Mouse (Mus musculus) CH12.LX (cell line): ENCODE results near the gene Sppl2b. TPM values are rescaled to one million over a fixed set of nuclear protein-coding genes. Genes with fewer than 3 reads are reported as not detected.

ENCODE experiments used
- DNase-seq: peaks from one replicate; pipeline ENCODE4 v3.0.0-alpha.2; 2013; ENCODE audit errors: extremely low read depth
- H3K27ac ChIP-seq: 2 replicates; pipeline ENCODE4 v1.5.1; 2012; ENCODE audit warnings: low read depth, mild to moderate bottlenecking, control low read depth, moderate library complexity; ENCODE audit not compliant: insufficient read depth
- H3K27me3 ChIP-seq: replicated peaks from 2 replicates; pipeline ENCODE3; 2012; ENCODE audit warnings: inconsistent platforms
- H3K36me3 ChIP-seq, 2 experiments: replicated peaks in 1 of 2; 2 replicates each; pipeline versions ENCODE3 to v1.6.1; 2012; ENCODE audit warnings: inconsistent platforms in 1 of 2, low read length in 1 of 2, mild to moderate bottlenecking in 1 of 2, mixed read lengths in 1 of 2, moderate library complexity in 1 of 2; ENCODE audit not compliant: control insufficient read depth in 1 of 2, insufficient read depth in 1 of 2
- H3K4me1 ChIP-seq, 2 experiments: 2 replicates each; pipeline ENCODE4 v1.6.1; 2012; ENCODE audit warnings: inconsistent platforms in 1 of 2, moderate library complexity in 1 of 2; ENCODE audit not compliant: insufficient read depth in 2 of 2, control insufficient read depth in 1 of 2
- H3K4me2 ChIP-seq: 2 replicates; pipeline ENCODE4 v1.6.1; 2012; ENCODE audit warnings: low read depth, mild to moderate bottlenecking, control low read depth; ENCODE audit not compliant: poor library complexity, insufficient read depth, severe bottlenecking
- H3K4me3 ChIP-seq, 3 experiments: fragments of 150-350 bp in 1 of 3; sonication (generic) in 1 of 3; replicated peaks in 1 of 3; 2 replicates each; pipeline versions ENCODE3 to v1.5.1; 2011 to 2012; ENCODE audit warnings: low read depth in 2 of 3, low read length in 2 of 3, mild to moderate bottlenecking in 2 of 3, moderate library complexity in 2 of 3, control low read depth in 1 of 3, improper control_type of control experiment in 1 of 3, inconsistent platforms in 1 of 3, mixed read lengths in 1 of 3; ENCODE audit not compliant: poor library complexity in 1 of 3
- H3K79me2 ChIP-seq: replicated peaks from 2 replicates; pipeline ENCODE4 v1.6.1; 2012; ENCODE audit warnings: mild to moderate bottlenecking, moderate library complexity; ENCODE audit not compliant: control insufficient read depth, poor library complexity, insufficient read depth, severe bottlenecking; ENCODE audit errors: extremely low read depth
- H3K9ac ChIP-seq: 2 replicates; pipeline ENCODE4 v1.6.1; 2012; ENCODE audit warnings: low read depth, mild to moderate bottlenecking, control low read depth, moderate library complexity; ENCODE audit not compliant: insufficient read depth
- H3K9me3 ChIP-seq: replicated peaks from 2 replicates; pipeline ENCODE3; 2012; ENCODE audit warnings: low read length, inconsistent platforms, mixed read lengths
- BHLHE40 ChIP-seq: IDR thresholded peaks from 2 replicates; pipeline ENCODE4 v1.6.1; 2011; ENCODE audit warnings: mild to moderate bottlenecking, low read depth, low read length, improper control_type of control experiment
- CHD1 ChIP-seq: IDR thresholded peaks from 2 replicates; pipeline ENCODE4 v1.6.1; 2012; ENCODE audit warnings: low read depth, low read length, improper control_type of control experiment, inconsistent platforms
- CTCF ChIP-seq, 2 experiments: IDR thresholded peaks in 1 of 2; conservative IDR thresholded peaks in 1 of 2; 2 replicates each; pipeline ENCODE4 v1.5.1; 2011 to 2012; ENCODE audit warnings: low read depth in 2 of 2, low read length in 2 of 2, improper control_type of control experiment in 1 of 2, inconsistent platforms in 1 of 2, mild to moderate bottlenecking in 1 of 2, moderate library complexity in 1 of 2
- E2F4 ChIP-seq: IDR thresholded peaks from 2 replicates; pipeline ENCODE4 v1.6.1; 2011; ENCODE audit warnings: low read depth, low read length, improper control_type of control experiment; ENCODE audit not compliant: insufficient replicate concordance
- ETS1 ChIP-seq: conservative IDR thresholded peaks from 2 replicates; pipeline ENCODE4 v1.6.1; 2012; ENCODE audit warnings: low read depth, mild to moderate bottlenecking, inconsistent platforms, low read length, improper control_type of control experiment, moderate library complexity
- GABPA ChIP-seq: IDR thresholded peaks from 2 replicates; pipeline ENCODE4 v1.6.1; 2012; ENCODE audit warnings: low read depth, low read length, improper control_type of control experiment, inconsistent platforms; ENCODE audit not compliant: insufficient replicate concordance
- IRF4 ChIP-seq: IDR thresholded peaks from 2 replicates; pipeline ENCODE4 v1.6.1; 2014; ENCODE audit warnings: low read depth, mild to moderate bottlenecking, inconsistent platforms, low read length, improper control_type of control experiment
- JUN ChIP-seq: IDR thresholded peaks from 2 replicates; pipeline ENCODE4 v1.6.1; 2011; ENCODE audit warnings: low read depth, mild to moderate bottlenecking, low read length, improper control_type of control experiment, moderate library complexity; ENCODE audit not compliant: insufficient read depth
- JUND ChIP-seq: conservative IDR thresholded peaks from 2 replicates; pipeline ENCODE4 v1.6.1; 2011; ENCODE audit warnings: low read depth, low read length, improper control_type of control experiment
- KAT2A ChIP-seq: IDR thresholded peaks from 2 replicates; pipeline ENCODE4 v1.6.1; 2012; ENCODE audit warnings: low read length, improper control_type of control experiment, inconsistent platforms; ENCODE audit not compliant: insufficient replicate concordance
- MEF2A ChIP-seq: IDR thresholded peaks from 2 replicates; pipeline ENCODE4 v1.6.1; 2014; ENCODE audit warnings: low read depth, mild to moderate bottlenecking, inconsistent platforms, low read length, improper control_type of control experiment, borderline replicate concordance
- MXI1 ChIP-seq: IDR thresholded peaks from 2 replicates; pipeline ENCODE4 v1.6.1; 2011; ENCODE audit warnings: mild to moderate bottlenecking, low read depth, low read length, improper control_type of control experiment
- NRF1 ChIP-seq: IDR thresholded peaks from 2 replicates; pipeline ENCODE4 v1.6.1; 2014; ENCODE audit warnings: low read depth, mild to moderate bottlenecking, inconsistent platforms, low read length, improper control_type of control experiment, moderate library complexity
- PAX5 ChIP-seq: IDR thresholded peaks from 2 replicates; pipeline ENCODE4 v1.6.1; 2012; ENCODE audit warnings: low read length, inconsistent platforms, mixed read lengths
- POLR2A ChIP-seq: IDR thresholded peaks from 2 replicates; pipeline ENCODE4 v1.6.1; 2011; ENCODE audit warnings: low read depth, mild to moderate bottlenecking, improper control_type of control experiment, low read length
- POLR2AphosphoS2 ChIP-seq: IDR thresholded peaks from 2 replicates; pipeline ENCODE4 v1.6.1; 2011; ENCODE audit warnings: low read depth, low read length, improper control_type of control experiment
- RAD21 ChIP-seq: IDR thresholded peaks from 2 replicates; pipeline ENCODE4 v1.6.1; 2011; ENCODE audit warnings: low read depth, mild to moderate bottlenecking, low read length, improper control_type of control experiment, moderate library complexity
- RCOR1 ChIP-seq: conservative IDR thresholded peaks from 2 replicates; pipeline ENCODE4 v1.6.1; 2012; ENCODE audit warnings: low read depth, mild to moderate bottlenecking, inconsistent platforms, low read length, improper control_type of control experiment
- TBP ChIP-seq: conservative IDR thresholded peaks from 2 replicates; pipeline ENCODE4 v1.6.1; 2011; ENCODE audit warnings: low read depth, low read length, improper control_type of control experiment
- USF1 ChIP-seq: IDR thresholded peaks from 2 replicates; pipeline ENCODE4 v1.6.1; 2014; ENCODE audit warnings: low read depth, mild to moderate bottlenecking, inconsistent platforms, low read length, improper control_type of control experiment
- ZC3H11A ChIP-seq: IDR thresholded peaks from 2 replicates; pipeline ENCODE4 v1.6.1; 2012; ENCODE audit warnings: low read depth, mild to moderate bottlenecking, inconsistent platforms, low read length, improper control_type of control experiment
- ZKSCAN1 ChIP-seq: IDR thresholded peaks from 2 replicates; pipeline ENCODE4 v1.6.1; 2012; ENCODE audit warnings: low read depth, inconsistent platforms, low read length, improper control_type of control experiment, borderline replicate concordance
- ZMIZ1 ChIP-seq: IDR thresholded peaks from 2 replicates; pipeline ENCODE4 v1.6.1; 2012; ENCODE audit warnings: low read depth, mild to moderate bottlenecking, inconsistent platforms, low read length, improper control_type of control experiment
- dilution Hi-C: fragments of 300-500 bp; cut with MboI; formaldehyde crosslinking; loops from 2 replicates; pipeline ENCODE4 v1.14.3; 2020; ENCODE audit warnings: low sequenced_read_pairs; ENCODE audit not compliant: extremely low pct_unique_long_range_greater_than_20kb, extremely low pct_ligation_motif_present
- in situ Hi-C: fragments of 300-500 bp; cut with MboI; formaldehyde crosslinking; loops from 3 replicates; pipeline ENCODE4 v1.14.3; 2019; ENCODE audit warnings: low sequenced_read_pairs, low pct_ligation_motif_present, low pct_unique_long_range_greater_than_20kb, mixed read lengths
- polyA plus RNA-seq: library from polyadenylated mRNA; unstranded; fragments of >175 nt; gene quantifications from 2 replicates; pipeline ENCODE4 v1.2.1, GENCODE M21; 2012; ENCODE audit warnings: low read depth; ENCODE audit not compliant: insufficient read length
- total RNA-seq, 2 experiments: library from RNA; depleted of rRNA; stranded (reverse); fragments of 300-350 nt in 1 of 2; fragments of >200 nt in 1 of 2; gene quantifications; 2 replicates each; pipeline ENCODE4 v1.2.3; 2012 to 2014

The Sppl2b gene
- total and polyA plus RNA-seq, 3 experiments = 13.8 to 24.1 (median 19.0) TPM

GRCm38 (mm10) chr10:80887181-80887580 is 32.1 kb downstream of the Sppl2b start:
- dilution Hi-C loops = no loop called here

GRCm38 (mm10) chr10:80895100-80895499 is 40.0 kb downstream of the Sppl2b start:
- H3K4me3 ChIP-seq = no peak overlapping the region
- no peak for TF ChIP-seq JUN
- TF ChIP-seq MEF2A = no peak
- TF ChIP-seq POLR2AphosphoS2 = no peak
- no peak for TF ChIP-seq IRF4
- no peak for TF ChIP-seq KAT2A
- TF ChIP-seq, all 38 proteins: peak for 0
- Histone ChIP-seq H3K36me3 (peaks cover 21 to 33% of the 10 kb centered on the region in 2 experiments), H3K4me2 (no peak overlapping the region), H3K9me3 (peaks cover 13% of the 10 kb centered on the region), H3K9ac (no peak overlapping the region), H3K79me2 (peaks cover 10% of the 10 kb centered on the region; the same call in 1 of the 2 replicates), H3K27ac (no peak overlapping the region), H3K4me1 (peaks cover 8 to 15% of the 10 kb centered on the region in 2 experiments; a peak in 3 of 4 replicates), H3K27me3 (peaks cover 3% of the 10 kb centered on the region)
- in situ Hi-C loops (no loop called here), dilution Hi-C loops (no loop called here)
- DNase-seq = no peak

More at GRCm38 (mm10) chr10:80887181-80887580, 32.1 kb downstream of the Sppl2b start:
- Histone ChIP-seq H3K27ac (no peak overlapping the region), H3K9ac (no peak overlapping the region), H3K9me3 (peaks cover 5% of the 10 kb centered on the region), H3K79me2 (no peaks in the 10 kb centered on the region), H3K27me3 (peaks cover 45% of the 10 kb centered on the region), H3K4me1 (peaks cover 0 to 2% of the 10 kb centered on the region in 2 experiments; a peak in 1 of 4 replicates), H3K4me3 (no peak overlapping the region), H3K36me3 (no peaks in the 10 kb centered on the region), H3K4me2 (no peak overlapping the region)
- no peak for DNase-seq
- in situ Hi-C loops = loop anchor here (5.0 kb wide), 1 partner anchor 105 kb away; no protein-coding TSS in a partner anchor
- no peak for TF ChIP-seq RAD21
- TF ChIP-seq TBP = no peak
- no peak for TF ChIP-seq CHD1
- no peak for TF ChIP-seq RCOR1
- no peak for TF ChIP-seq KAT2A
- TF ChIP-seq BHLHE40 = no peak
- no peak for TF ChIP-seq NRF1
- no peak for TF ChIP-seq PAX5
- TF ChIP-seq POLR2A = no peak
- no peak for TF ChIP-seq ZKSCAN1
- TF ChIP-seq ZMIZ1 = no peak
- TF ChIP-seq CTCF (conservative IDR thresholded peaks at IDR 0.05 in 1 of 2, IDR thresholded peaks at IDR 0.05 in 1 of 2; ENCODE audit: low read depth in 2 of 2, low read length in 2 of 2) = no peak
- no peak for TF ChIP-seq E2F4
- TF ChIP-seq GABPA = no peak
- no peak for TF ChIP-seq ZC3H11A
- TF ChIP-seq JUND = no peak
- TF ChIP-seq MXI1 = no peak
- no peak for TF ChIP-seq ETS1
- no peak for TF ChIP-seq USF1
